Mouse (Mus musculus) kidney, adult 10 weeks (tissue): Measurements from ENCODE around the gene Abcc1. TPM values are rescaled to one million over a fixed set of nuclear protein-coding genes. Genes with fewer than 3 reads are reported as not detected.

ENCODE experiments used
- polyA plus RNA-seq: library from polyadenylated mRNA; stranded (reverse); fragments of 350-450 nt; fragmentation: Illumina TruSeq; extraction: RNeasy Lipid Tissue Mini Kit (QIAGEN cat#74804); gene quantifications from one replicate; pipeline ENCODE4 v1.2.3, GENCODE M21; 2014; ENCODE audit warnings: low read depth, low replicate concordance

Gene Abcc1
- 5.1 TPM for polyA plus RNA-seq

DNA sequence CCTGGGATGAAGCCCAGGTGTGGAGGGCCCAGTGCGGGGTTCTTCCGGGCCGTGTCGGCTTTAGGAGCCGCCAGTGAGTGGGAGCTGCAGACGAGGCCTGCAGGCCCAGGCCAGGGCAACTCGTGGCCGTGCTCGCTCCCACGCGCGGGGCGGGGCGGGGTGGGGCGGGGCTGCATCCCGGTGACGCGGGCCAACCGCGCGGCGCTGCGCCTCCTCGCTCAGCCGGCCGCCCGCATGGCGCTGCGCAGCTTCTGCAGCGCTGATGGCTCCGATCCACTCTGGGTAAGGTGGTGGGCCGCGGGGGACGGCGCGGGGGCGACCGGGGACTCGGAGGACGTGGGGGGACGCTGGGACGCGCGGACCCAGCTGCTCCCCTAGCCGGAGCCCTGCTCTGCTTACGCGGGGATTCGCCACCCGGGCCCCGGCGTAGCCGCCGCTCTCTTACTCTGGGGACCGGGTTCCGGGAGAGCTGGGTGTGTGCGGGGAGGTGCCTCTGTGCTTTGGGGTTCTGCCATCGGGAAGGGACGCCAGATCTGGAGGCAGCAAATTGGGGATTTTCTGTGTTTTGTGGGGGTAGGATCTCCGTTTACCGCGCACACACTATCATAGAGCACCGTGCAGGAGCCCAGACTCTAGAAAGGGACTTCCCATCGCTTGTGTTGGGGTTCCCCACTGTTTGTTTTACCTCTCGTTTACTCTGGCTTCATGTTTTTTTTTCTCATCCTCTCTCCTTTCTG, at the start of gene Abcc1:
Abcc1 (plus strand) TSS at position 197 of the 737 bp plus-strand sequence.

DNA sequence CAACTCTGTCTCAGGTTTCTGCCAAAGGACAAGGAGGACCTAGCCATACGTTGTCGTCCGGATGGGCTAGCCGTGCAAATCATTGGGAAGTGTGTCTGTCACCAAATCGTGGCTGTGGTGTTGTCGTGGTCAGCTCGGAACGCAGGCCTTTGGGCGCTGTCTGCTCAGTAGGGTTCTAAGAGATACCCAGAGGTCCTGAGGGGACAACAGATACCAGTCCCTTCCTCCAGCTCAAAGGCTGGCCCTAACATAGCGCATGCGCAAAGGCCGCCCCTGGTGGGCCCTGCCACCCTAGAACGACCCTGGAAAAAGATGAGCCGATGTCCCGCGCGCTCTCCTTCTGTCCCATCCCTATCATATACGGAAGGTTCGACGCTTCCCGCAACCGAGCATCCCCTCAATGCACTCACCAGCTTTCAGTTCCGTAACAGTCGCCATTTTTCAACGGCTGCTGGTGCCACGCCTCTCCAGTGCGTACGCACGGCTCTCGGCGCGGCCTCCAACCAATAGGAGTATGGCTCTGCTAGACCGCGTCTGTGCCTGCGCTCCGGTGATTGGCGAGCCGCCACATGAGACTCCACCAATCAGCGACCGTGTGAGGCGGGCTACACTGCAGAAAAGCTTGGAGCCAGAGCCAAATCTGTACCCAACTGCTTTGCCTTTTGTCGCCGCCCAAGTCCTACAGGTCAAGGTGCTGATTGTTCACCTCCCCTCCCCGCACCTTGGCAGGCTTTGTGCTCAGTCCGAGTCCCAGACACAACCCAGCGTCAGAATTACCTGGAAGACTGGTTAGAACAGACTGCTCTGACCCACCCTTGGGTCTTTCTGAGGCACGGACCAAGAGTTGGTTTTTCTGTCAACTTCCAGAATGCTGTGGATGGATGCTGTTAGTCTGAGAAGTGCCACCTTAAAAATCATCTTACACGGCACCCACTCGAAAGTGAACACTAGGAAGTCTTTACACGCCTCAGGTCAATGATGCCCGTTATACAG, 44.2 kb upstream of the Abcc1 start, which contains the start of gene Fopnl:
Fopnl (minus strand) TSS at position 522 of the 993 bp plus-strand sequence.

Other genes starting within 250 kb of the Abcc1 start
- gene Nde1, start 198.3 kb upstream of the Abcc1 start, polyA plus RNA-seq: 11.4 TPM
- gene Marf1, start 198.2 kb upstream of the Abcc1 start, polyA plus RNA-seq: 32.8 TPM
- 4.9 TPM for gene Myh11, start 70.2 kb upstream of the Abcc1 start, polyA plus RNA-seq
- 69.9 TPM for gene Fopnl, start 44.2 kb upstream of the Abcc1 start, polyA plus RNA-seq
- gene A630010A05Rik, start 200.8 kb downstream of the Abcc1 start, polyA plus RNA-seq: not detected